Mouse (Mus musculus) brain, adult 10 weeks (tissue): Measurements from ENCODE around the gene Hoxd3. TPM values are rescaled to one million over a fixed set of nuclear protein-coding genes. Genes with fewer than 3 reads are reported as not detected.

Experiments used
- polyA plus RNA-seq: library from polyadenylated mRNA; stranded (reverse); fragments of 350-450 nt; fragmentation: Illumina TruSeq; extraction: RNeasy Lipid Tissue Mini Kit (QIAGEN cat#74804); gene quantifications from one replicate; pipeline ENCODE4 v1.2.3, GENCODE M21; 2015; ENCODE audit warnings: low read depth, low replicate concordance

The Hoxd3 gene
- polyA plus RNA-seq, result not detected

DNA sequence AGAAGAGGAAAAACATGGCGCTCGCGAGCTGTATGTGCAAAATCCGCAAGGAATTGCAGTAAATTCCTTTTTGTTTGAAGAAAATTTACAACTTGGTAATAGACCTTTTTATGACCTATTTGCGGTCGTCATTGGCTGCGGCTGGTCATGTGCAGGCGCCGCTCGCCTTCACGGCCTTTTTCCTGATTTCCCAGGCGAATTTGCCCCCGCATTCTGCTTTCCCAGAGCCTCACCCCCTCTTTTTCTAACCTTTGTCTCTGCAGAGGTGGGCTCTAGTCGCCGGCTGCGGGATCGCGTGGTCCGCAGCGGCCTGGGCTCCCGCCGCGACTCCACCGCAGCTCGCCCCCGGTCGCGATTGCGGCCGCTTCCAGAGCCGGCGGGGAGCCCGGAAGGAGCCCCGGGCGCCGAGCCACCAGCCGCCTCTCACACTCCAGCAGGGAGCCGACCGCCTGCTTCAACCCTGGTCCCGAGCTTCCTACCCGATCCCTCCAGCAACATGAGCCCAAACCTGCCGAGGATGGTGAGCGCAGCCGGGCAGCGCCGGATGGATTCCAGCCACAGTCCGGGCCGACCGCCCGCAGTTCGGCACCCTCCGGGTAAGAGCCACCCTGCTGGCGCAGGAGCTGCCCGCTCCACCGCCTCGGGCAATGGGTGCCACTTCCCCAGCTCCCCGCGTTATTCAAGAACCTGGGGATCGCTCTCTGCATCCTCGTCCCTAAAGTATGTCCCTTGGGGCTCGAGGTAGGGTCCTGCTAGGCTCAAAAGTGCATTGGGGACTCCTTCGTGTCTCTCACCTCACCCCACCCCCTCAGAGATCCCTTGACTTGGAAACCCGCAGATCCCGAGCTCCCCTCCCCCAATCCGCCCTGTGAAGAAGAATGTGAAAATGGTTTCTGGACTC, at the start of gene Hoxd3, which contains the start of gene Hoxd4:
Gene Hoxd3 (plus strand): TSS at position 207 of the 901 bp plus-strand sequence.
Gene Hoxd4 (plus strand): TSS at position 209 of the 901 bp plus-strand sequence.

DNA sequence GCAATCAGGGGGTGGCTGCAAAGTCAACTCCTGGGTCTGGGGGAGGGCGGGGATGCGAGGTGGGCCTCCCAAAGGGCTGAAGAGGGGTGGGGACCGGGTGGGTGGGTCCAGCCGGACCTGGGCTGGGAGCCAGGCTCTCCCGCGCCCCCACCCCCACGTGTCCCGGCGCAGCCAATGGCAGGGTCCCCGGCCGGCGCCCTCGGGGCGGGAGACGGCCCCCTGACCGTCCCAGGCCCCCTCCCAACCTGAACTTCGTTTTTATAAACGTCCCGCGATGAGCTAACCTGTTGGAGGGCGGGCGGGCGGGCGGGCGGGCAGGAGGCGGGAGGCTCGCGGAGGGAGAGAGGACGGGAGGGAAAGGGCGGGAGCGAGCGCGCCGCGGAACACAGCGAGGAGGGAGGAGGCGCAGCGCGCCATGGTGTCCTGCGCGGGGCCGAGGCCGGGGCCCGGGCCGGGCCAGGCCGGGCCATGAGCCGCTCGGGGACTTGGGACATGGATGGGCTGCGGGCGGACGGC, 43.8 kb upstream of the Hoxd3 start, which contains the start of gene Hoxd13:
Gene Hoxd13 (plus strand): TSS at position 469 of the 516 bp plus-strand sequence.

DNA sequence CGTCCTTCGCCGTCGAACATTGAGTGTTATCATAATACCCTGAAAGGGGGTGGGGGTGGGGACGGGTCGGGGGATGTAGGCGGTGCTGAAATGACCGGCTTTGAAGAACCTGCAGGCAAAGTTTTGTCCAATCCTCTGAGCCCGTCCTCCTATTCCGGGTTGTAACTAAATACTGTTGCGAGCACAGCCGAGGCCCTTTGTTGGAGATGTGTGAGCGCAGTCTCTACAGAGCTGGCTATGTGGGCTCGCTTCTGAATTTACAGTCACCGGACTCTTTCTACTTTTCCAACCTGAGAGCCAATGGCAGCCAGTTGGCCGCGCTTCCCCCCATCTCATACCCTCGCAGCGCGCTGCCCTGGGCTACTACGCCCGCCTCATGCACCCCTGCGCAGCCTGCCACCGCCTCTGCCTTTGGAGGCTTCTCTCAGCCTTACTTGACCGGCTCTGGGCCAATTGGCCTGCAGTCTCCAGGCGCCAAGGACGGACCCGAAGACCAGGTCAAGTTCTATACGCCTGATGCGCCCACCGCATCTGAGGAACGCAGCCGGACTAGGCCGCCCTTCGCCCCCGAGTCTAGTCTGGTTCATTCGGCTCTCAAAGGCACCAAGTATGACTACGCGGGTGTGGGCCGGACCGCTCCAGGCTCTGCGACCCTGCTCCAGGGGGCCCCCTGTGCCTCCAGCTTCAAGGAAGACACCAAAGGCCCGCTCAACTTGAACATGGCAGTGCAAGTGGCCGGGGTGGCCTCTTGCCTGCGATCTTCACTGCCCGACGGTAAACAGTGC, 36.7 kb upstream of the Hoxd3 start, which contains the start of gene Hoxd12:
Gene Hoxd12 (plus strand): TSS at position 133 of the 785 bp plus-strand sequence.

DNA sequence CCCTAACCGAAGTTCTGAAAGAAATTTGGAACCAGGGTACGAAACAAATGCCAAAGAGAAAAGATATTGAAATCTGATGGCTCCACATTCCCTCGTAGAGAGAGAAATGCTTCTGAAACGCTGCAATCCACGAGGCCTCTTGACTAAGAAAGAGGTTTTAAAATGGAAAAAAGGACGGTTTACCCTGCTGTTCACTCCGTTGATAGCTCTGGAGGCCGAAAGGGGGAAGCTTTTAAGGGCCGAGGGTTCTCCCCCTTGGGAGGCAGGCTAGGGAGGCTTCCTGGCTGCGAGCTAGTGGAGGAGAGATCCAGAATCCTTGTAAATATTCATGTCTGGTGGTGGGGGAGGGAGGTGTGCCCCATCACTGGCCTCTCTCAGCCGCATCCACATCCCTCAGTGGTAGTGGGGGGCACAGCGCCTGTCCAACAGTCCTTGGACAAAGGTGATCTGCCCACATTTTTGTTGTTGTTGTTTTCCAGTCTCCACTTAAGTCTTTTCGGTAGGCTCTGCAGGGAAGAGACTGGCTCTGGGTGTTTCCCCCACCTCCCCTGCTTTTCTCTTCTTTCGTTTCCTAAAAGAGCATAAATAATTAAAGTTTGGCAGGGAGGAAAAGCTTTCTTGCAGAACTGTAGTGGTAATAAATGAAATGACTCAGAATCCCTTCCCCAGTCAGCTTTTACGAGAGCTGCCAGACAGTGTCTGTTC, 32.7 kb upstream of the Hoxd3 start, which contains the start of gene Hoxd11:
Gene Hoxd11 (plus strand): TSS at position 667 of the 705 bp plus-strand sequence.

DNA sequence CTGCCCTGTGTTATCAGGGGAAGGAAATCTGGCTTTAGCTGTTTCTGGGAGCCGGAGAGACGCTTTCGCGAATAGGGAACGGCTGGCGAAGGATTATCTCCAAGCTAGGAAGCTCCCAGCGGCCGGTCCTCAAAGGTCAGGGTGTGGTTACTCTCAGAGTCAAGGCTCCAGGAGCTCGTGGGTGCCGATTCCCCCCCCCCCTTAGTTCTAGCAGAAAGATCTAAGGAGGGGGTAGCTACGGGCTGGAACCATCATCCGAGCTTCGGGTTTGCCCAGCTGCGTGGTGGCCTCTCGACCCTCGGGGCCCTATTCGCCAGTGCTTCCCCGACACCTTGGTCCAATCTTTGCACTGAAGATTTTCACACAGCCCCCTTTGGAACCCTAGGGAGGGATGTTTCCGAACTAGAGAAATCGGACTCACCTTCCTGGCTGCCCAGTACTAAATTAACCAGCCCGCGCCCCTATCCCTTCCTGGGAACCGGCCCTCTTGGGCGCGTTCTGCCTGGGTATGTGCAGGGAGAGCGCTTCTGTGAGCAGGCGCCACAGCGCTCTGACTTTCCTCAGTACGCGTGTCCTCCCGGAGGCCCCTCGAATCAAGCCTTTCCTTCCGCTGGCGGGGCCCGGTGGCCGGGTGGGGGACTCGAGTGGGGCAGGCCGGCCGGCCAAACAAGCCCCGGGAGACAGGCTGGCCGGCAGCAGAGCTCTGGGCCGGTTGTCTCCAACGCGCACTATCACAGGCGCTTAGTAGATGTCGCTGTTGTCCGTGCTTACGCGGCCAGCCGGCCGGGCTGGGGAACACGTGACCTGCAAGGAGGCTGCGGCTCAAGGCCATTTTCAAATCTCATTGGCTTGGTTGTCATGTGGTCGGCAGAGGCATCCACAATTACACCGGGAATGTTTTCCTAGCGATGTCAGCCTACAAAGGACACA, 20.4 kb upstream of the Hoxd3 start, which contains the start of gene Hoxd10:
Gene Hoxd10 (plus strand): TSS at position 903 of the 930 bp plus-strand sequence.

DNA sequence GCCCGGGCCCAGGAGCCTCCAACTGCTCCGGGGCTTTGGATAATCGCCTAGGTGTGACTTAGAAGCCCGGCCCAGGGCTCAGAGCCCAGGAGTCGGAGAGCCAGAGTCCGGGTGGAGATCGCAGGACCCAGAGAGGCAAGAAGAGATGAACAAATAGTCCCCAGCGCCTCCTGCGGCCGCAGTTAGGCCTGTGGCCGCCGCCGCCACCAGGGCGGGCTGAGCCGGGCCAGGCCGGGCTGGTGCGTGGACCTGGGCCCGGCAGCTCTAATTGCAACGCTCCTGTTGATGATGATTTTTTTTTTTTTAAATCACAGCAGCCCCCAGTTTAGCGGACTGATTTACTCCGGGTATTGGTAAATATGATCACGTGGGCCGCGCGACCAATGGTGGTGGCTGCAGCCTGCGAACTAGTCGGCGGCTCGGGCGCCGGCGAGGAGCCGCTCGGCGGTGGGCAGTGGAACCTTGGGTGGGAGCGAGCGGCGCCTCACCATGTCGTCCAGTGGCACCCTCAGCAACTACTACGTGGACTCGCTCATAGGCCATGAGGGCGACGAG, 14.1 kb upstream of the Hoxd3 start, which contains the start of gene Hoxd9:
Gene Hoxd9 (plus strand): TSS at position 161 of the 555 bp plus-strand sequence.

DNA sequence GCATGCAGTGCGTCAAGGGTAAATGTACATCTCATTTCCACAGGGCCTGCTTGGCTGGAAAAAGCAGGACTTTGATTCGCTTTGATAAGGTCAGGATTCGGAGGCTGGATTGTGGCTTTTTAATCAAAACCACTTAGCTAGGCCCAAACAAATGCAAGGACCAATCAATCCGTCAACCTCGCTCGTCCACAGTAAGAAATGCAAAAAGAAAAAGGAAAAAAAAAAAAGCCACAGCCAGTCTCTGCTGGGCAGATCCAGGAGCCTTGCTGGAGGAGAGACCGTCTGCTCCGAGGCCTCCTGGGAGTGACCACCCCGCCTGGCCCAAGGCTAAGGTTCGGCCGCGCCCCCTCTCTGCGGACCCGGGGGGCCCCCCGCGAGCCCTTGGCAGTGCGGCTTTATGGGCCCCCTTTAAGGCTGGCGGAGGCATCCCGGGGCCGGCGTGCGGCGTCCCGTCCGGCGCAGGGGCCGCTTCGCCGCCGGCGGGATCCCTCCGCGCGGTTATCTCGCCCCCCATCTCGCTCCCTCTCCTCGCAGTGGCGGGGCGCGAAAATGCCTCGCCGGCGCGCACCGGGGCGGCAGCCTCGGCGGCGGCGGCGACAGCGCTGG, 7.2 kb upstream of the Hoxd3 start, which contains the start of gene Hoxd8:
Gene Hoxd8 (plus strand): TSS at position 223 of the 606 bp plus-strand sequence.

DNA sequence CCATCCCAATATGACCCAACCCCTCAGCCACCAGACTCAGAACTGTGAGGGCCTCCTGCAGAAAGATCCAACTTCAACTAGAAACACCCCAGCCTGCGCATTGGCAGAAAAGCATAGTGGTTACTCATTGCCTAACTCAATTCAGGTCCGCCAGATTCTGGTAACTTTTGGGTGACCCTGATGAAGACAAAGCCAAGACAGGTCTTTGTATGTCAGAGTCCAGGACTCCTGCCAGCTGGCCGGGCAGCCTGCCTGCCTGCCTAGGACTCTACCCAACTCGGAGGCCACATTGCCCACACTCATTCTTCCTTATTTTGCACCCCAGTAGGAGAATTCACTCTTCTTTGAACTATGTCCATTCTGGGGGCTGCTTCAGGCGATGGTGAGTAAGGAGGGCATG, 14.8 kb downstream of the Hoxd3 start, which contains the start of gene Gm28230:
Gene Gm28230 (plus strand): TSS at position 178 of the 400 bp plus-strand sequence.

DNA sequence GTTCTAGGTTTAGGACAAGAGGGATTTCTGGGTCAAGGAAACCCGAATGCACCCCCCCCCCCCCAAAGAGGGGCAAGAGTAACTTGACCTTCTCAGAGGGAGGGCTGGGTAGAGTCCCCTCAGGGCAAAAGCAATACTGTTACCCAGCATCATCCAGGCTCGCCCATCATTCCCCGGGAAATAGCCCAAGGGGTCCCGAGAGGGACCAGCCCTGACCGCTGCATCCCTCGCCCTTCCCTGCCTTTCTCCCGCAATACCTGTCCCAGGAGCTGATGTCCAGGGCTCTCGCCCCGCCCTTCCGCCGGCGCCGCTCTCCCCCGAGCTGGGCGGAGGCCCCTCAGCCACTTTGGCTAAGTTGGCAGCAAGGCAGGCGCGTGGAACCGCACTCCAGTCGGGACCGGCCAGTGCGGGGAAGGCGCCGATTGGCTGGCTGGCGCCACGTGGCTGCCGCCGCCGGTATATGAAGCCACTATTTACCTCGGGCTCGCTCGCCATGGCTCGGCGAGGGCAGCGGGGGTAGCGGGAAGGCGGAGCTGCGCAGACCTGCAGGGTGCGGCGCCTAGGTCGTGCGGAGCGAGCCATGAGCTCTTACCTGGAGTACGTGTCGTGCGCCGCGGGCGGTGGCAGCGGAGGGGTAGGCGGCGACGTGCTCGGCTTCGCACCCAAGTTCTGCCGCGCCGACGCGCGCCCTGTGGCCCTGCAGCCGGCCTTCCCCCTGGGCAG, 51.0 kb downstream of the Hoxd3 start, which contains the start of gene Hoxd1:
Gene Hoxd1 (plus strand): TSS at position 459 of the 723 bp plus-strand sequence.

Other genes starting within 250 kb of the Hoxd3 start
- 43.4 TPM for gene Lnpk, start 132.5 kb upstream of the Hoxd3 start, polyA plus RNA-seq
- 0.24 TPM for gene Evx2, start 52.4 kb upstream of the Hoxd3 start, polyA plus RNA-seq
- not detected for gene Hoxd13, start 43.6 kb upstream of the Hoxd3 start, polyA plus RNA-seq
- not detected for gene Hoxd12, start 36.9 kb upstream of the Hoxd3 start, polyA plus RNA-seq
- gene Hoxd11, start 32.4 kb upstream of the Hoxd3 start, polyA plus RNA-seq, result not detected
- gene Hoxd10, start 20.0 kb upstream of the Hoxd3 start, polyA plus RNA-seq, result not detected
- not detected for gene Hoxd9, start 14.2 kb upstream of the Hoxd3 start, polyA plus RNA-seq
- not detected for gene Hoxd8, start 7.3 kb upstream of the Hoxd3 start, polyA plus RNA-seq
- gene Hoxd4, start within 50 bp of the Hoxd3 start, polyA plus RNA-seq, result not detected
- not detected for gene Gm28230, start 14.8 kb downstream of the Hoxd3 start, polyA plus RNA-seq
- not detected for gene Hoxd1, start 51.1 kb downstream of the Hoxd3 start, polyA plus RNA-seq
- gene Mtx2, start 113.9 kb downstream of the Hoxd3 start, polyA plus RNA-seq, result 60.9 TPM